Mouse (Mus musculus): ENCODE measurements around the gene Cflar. TPM values are rescaled to one million over a fixed set of nuclear protein-coding genes. Genes with fewer than 3 reads are reported as not detected.
A peak's percentile ranks its signal among the peaks of the same experiment; 100 is the strongest.
"Not testable (repeated sequence)": the region's sequence is repeated elsewhere in the genome, so short reads cannot be mapped to it uniquely, and the experiment has no call there.

Cflar gene
- polyA plus RNA-seq, 1 experiment from 2014 or later: 73.1 TPM

DNA sequence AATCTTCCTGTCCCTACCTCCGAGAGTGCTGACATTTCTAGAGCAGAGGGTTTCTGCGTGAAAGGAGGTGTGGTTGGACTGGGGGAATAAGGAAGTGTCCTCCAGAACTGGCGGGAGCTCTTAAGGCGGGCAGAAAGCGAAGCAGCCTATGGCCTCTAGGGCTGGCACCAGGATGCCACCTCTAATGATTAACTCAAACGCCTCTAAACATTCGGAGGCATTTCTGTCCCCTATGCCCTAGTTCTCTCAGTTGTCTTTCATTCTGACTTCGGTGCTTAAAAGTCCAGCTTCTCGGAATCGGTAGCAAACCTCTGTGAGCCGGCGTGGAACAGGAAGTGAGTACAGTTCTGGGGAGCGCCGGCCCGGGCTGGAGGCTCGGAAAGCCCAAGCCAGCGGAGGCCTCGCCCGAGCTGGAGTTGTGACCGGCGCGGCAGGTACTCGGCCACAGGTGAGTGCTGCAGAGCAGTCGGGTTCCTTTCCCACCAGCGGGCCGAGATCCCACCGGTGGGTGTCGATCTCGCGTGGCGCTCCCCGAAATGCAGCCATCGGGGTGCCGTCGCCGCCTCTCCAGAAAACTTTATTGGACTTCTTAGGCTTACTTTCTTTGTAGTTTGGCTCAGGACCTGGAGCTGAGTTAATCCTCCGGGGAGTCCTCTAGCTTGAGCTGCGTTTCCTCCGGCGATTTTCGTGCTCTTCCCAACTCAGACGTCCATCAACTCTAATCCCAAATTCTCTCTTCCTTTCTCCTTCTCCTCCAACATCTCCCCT is 84.2 kb downstream of the Cflar start, which contains the start of gene Casp8:
Gene Casp8 (plus strand): TSS at position 84 of the 768 bp plus-strand sequence.
- DNase-seq (ENCODE audit: low read depth, low spot score) (no peak), ATAC-seq (peak; percentile 89)
- H3K27me3 ChIP-seq: no peaks in the 10 kb centered on the region
- POLR2A ChIA-PET: interaction anchor here (0.6 to 1.5 kb wide), 4 partner anchors 9 to 69 kb away, joined by 3 read pairs; no protein-coding TSS in a partner anchor
- in situ Hi-C loops (cut with MboI; ENCODE audit: low pct_unique_long_range_greater_than_20kb): no loop called here
- CTCF ChIA-PET: interaction anchor here (1.0 to 1.6 kb wide), 3 partner anchors 11 to 16 kb away, joined by 3 to 7 read pairs (median 4); no protein-coding TSS in a partner anchor
- TF ChIP-seq CTCF (IDR thresholded peaks at IDR 0.05): no peak

GRCm38 (mm10) chr1:58796059-58796363 is 84.7 kb downstream of the Cflar start:
- ChIA-PET POLR2A (interaction anchor here (0.6 to 1.5 kb wide), 2 partner anchors 42 to 69 kb away, joined by 3 read pairs; no protein-coding TSS in a partner anchor), CTCF (interaction anchor here (1.0 to 1.6 kb wide), 3 partner anchors 11 to 17 kb away, joined by 3 to 7 read pairs (median 4); no protein-coding TSS in a partner anchor)
- DNase-seq (ENCODE audit: low read depth, low spot score) (no peak), ATAC-seq (no peak)
- H3K27me3 ChIP-seq: no peaks in the 10 kb centered on the region
- TF ChIP-seq CTCF (IDR thresholded peaks at IDR 0.05): no peak
- in situ Hi-C loops (cut with MboI; ENCODE audit: low pct_unique_long_range_greater_than_20kb): no loop called here

DNA sequence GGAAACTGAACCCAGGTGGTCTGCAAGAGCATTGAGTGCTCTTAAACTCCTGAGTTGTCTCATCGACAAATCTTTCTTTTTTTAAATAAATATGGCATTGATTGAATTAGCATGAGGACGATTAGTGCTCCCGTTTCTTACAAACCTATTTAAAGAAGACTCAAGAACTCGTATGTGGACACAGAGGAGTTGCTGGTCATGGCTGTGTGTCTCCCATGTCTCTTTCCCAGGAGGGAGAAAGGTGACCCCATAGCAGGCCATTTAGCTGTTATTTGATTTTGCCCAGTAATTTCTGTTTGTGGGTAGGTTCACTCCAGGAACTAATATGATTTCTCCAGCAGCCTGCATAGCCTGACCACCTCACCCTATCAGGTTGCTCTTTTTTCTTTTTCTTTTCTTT is 85.5 kb downstream of the Cflar start:
- DNase-seq (ENCODE audit: low read depth, low spot score) (no peak), ATAC-seq (no peak)
- POLR2A ChIA-PET: no interaction called here
- TF ChIP-seq CTCF (IDR thresholded peaks at IDR 0.05): no peak
- H3K27me3 ChIP-seq: no peaks in the 10 kb centered on the region
- in situ Hi-C loops (cut with MboI; ENCODE audit: low pct_unique_long_range_greater_than_20kb): no loop called here
- CTCF ChIA-PET: no interaction called here

- TF ChIP-seq CTCF (IDR thresholded peaks at IDR 0.05): no peak
- no peak for DNase-seq (ENCODE audit: low read depth, low spot score)
- in situ Hi-C loops (cut with MboI; ENCODE audit: low pct_unique_long_range_greater_than_20kb): no loop called here
- ATAC-seq: no peak
- POLR2A ChIA-PET: no interaction called here
- no peaks in the 10 kb centered on the region for H3K27me3 ChIP-seq
- CTCF ChIA-PET: no interaction called here
Observed at GRCm38 (mm10) chr1:58797370-58797769, 86.1 kb downstream of the Cflar start.

DNA sequence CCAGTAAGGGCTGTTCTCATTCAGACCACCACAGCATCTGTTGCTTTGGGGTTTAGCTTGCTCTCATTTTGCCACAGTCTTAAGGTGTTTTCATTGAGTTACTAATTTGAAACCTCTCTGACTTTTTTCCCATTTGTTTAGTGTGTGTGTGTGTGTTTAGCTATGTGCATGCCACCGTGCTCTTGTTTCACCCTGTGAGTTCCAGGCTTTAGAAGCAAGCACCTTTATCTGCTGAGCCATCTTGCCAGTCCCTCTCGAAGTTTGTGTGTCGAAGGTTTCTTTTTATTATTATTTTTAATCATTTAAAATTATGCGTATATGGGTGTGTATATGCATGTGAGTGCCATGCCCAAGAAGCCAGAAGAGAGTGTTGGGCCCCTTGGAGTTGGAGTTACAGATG is 87.6 kb downstream of the Cflar start:
- ChIA-PET CTCF (no interaction called here), POLR2A (no interaction called here)
- in situ Hi-C loops (cut with MboI; ENCODE audit: low pct_unique_long_range_greater_than_20kb): no loop called here
- no peaks in the 10 kb centered on the region for H3K27me3 ChIP-seq
- DNase-seq (ENCODE audit: low read depth, low spot score): no peak
- no peak for TF ChIP-seq CTCF (IDR thresholded peaks at IDR 0.05)
- ATAC-seq: no peak

DNA sequence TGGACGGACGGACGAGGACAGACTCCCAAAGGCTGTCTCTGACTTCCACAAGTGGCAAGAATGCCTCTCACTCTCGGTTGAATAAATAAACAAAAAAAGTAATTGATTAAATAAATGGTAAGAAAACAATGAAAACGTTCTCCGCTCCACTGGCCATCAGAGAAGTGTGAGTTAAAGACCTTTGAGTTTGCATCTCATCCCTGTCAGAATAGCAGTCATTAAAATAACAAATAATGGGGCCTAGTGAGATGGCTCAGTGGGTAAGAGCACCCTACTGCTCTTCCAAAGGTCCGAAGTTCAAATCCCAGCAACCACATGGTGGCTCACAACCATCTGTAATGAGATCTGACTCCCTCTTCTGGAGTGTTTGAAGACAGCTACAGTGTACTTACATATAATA is 89.3 kb downstream of the Cflar start:
- ATAC-seq; POLR2A ChIA-PET; CTCF ChIA-PET; H3K27me3 ChIP-seq; in situ Hi-C loops (cut with MboI; ENCODE audit: low pct_unique_long_range_greater_than_20kb); DNase-seq (ENCODE audit: low read depth, low spot score): not testable (repeated sequence)

GRCm38 (mm10) chr1:58801558-58802285 is 90.4 kb downstream of the Cflar start:
- POLR2A ChIA-PET: no interaction called here
- CTCF ChIA-PET: interaction anchor here (0.7 kb wide), 1 partner anchor 16 kb away, joined by 3 read pairs; no protein-coding TSS in a partner anchor
- TF ChIP-seq CTCF (IDR thresholded peaks at IDR 0.05): no peak
- ATAC-seq: no peak
- no peaks in the 10 kb centered on the region for H3K27me3 ChIP-seq
- DNase-seq (ENCODE audit: low read depth, low spot score): no peak
- in situ Hi-C loops (cut with MboI; ENCODE audit: low pct_unique_long_range_greater_than_20kb): no loop called here

- no peaks in the 10 kb centered on the region for H3K27me3 ChIP-seq
- ATAC-seq (no peak), DNase-seq (ENCODE audit: low read depth, low spot score) (no peak)
- ChIA-PET CTCF (no interaction called here), POLR2A (interaction anchor here (0.6 kb wide), 1 partner anchor 1401 kb away, joined by 3 read pairs; no protein-coding TSS in a partner anchor)
- no peak for TF ChIP-seq CTCF (IDR thresholded peaks at IDR 0.05)
- in situ Hi-C loops (cut with MboI; ENCODE audit: low pct_unique_long_range_greater_than_20kb): no loop called here
Observed at GRCm38 (mm10) chr1:58802322-58803273, 91.3 kb downstream of the Cflar start.

DNA sequence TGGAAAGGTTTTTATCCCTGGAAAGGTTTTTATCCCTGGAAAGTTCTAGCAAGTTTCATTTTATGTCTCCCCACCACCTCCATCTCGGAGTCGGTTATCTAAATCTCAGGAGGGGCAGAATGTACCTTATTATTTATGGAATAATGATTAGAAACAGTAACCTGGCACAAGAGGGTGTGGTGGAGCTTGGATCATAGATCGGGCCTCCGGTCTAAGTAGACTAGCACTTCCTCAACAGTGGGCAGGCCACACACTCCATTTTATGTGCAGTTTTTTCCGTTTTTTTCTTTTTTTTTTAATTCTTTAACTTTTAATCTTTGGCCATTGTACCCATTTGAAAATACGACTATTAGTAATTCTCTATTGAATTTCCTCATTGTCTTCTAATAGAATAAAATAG is 92.2 kb downstream of the Cflar start:
- DNase-seq (ENCODE audit: low read depth, low spot score) (no peak), ATAC-seq (no peak)
- TF ChIP-seq CTCF (IDR thresholded peaks at IDR 0.05): no peak
- H3K27me3 ChIP-seq: no peaks in the 10 kb centered on the region
- ChIA-PET POLR2A (no interaction called here), CTCF (no interaction called here)
- in situ Hi-C loops (cut with MboI; ENCODE audit: low pct_unique_long_range_greater_than_20kb): no loop called here

DNA sequence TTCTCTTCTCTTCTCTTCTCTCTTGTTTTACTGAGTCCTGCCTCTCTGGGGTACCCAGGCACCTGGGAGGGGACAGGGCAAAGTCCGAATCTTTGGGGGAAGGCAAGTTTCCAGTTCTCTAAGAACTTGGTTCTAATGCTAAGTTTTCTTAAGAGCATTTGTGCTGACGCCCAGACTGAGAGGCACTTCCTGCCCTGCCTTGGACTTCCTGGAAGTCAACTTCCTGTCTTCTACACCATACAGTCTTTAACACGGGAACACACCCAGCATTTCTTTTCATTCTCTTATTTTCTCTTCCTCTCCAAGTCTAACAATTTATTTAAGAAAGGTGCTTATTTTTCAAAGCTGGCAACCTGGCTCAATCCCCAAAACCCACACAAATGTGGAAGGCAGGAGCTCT is 95.3 kb downstream of the Cflar start:
- DNase-seq (ENCODE audit: low read depth, low spot score) (no peak), ATAC-seq (no peak)
- ChIA-PET CTCF (no interaction called here), POLR2A (no interaction called here)
- in situ Hi-C loops (cut with MboI; ENCODE audit: low pct_unique_long_range_greater_than_20kb): no loop called here
- no peak for TF ChIP-seq CTCF (IDR thresholded peaks at IDR 0.05)
- H3K27me3 ChIP-seq: no peaks in the 10 kb centered on the region

Other genes starting within 250 kb of the Cflar start
- gene Orc2, start 206.4 kb upstream of the Cflar start, polyA plus RNA-seq (2021): 31.8 TPM
- gene Fam126b, start 125.2 kb upstream of the Cflar start, polyA plus RNA-seq (2021): 7.0 TPM
- 159 TPM for gene Ndufb3, start 125.1 kb upstream of the Cflar start, polyA plus RNA-seq (2021)
- gene Als2cr12, start 15.5 kb upstream of the Cflar start, polyA plus RNA-seq (2021): 0.24 TPM
- 52.5 TPM for gene Casp8, start 83.9 kb downstream of the Cflar start, polyA plus RNA-seq (2021)

All from Patski (cell line).